Mouse (Mus musculus) liver, postnatal 0 days (tissue): ENCODE measurements around the gene Ebf4. TPM values are rescaled to one million over a fixed set of nuclear protein-coding genes. Genes with fewer than 3 reads are reported as not detected.

ENCODE experiments used
- ATAC-seq: fragments of 200-750 bp; cut with Nextera tagmentation; 2 replicates; pipeline ENCODE4 v1.8.0; 2017; ENCODE audit warnings: mild to moderate bottlenecking, moderate library complexity
- DNase-seq: peaks from one replicate; pipeline ENCODE4 v3.0.0-alpha.2; 2016
- H3K27ac ChIP-seq: fragments of 300-500 bp; sonication (generic); 2 replicates; pipeline ENCODE4 v1.5.1; 2014; ENCODE audit warnings: antibody characterized with exemption, moderate library complexity, mild to moderate bottlenecking, low read depth
- H3K27me3 ChIP-seq: fragments of 300-500 bp; sonication (generic); 2 replicates; pipeline ENCODE4 v1.6.1; 2014; ENCODE audit warnings: low read length, control low read depth, mixed read lengths; ENCODE audit not compliant: insufficient read depth
- H3K36me3 ChIP-seq: fragments of 300-500 bp; sonication (generic); replicated peaks from 2 replicates; pipeline ENCODE4 v1.6.1; 2014; ENCODE audit warnings: mild to moderate bottlenecking, control low read depth, low read length, moderate library complexity, mixed read lengths; ENCODE audit not compliant: insufficient read depth
- H3K4me1 ChIP-seq: fragments of 300-500 bp; sonication (generic); 2 replicates; pipeline ENCODE4 v1.6.1; 2014; ENCODE audit warnings: antibody characterized with exemption, mild to moderate bottlenecking, control low read depth; ENCODE audit not compliant: insufficient read depth
- H3K4me2 ChIP-seq: fragments of 300-500 bp; sonication (generic); 2 replicates; pipeline ENCODE4 v1.6.1; 2014; ENCODE audit warnings: low read depth, mild to moderate bottlenecking, low read length, moderate library complexity, mixed read lengths
- H3K4me3 ChIP-seq: fragments of 300-500 bp; sonication (generic); 2 replicates; pipeline ENCODE4 v1.5.1; 2014; ENCODE audit warnings: low read depth, low read length
- H3K9ac ChIP-seq: fragments of 300-500 bp; sonication (generic); replicated peaks from 2 replicates; pipeline ENCODE4 v1.6.1; 2014; ENCODE audit warnings: mild to moderate bottlenecking, moderate library complexity
- H3K9me3 ChIP-seq: fragments of 300-500 bp; sonication (generic); 2 replicates; pipeline ENCODE4 v1.6.1; 2016; ENCODE audit warnings: mild to moderate bottlenecking, control low read depth, low read length, mixed read lengths
- CTCF ChIP-seq: sonication (generic); IDR thresholded peaks from 2 replicates; pipeline ENCODE4 v1.5.1; 2016; ENCODE audit warnings: antibody characterized with exemption, low read depth
- EP300 ChIP-seq: IDR thresholded peaks from 2 replicates; pipeline ENCODE4 v1.6.1; 2016; ENCODE audit warnings: antibody characterized with exemption, low read depth, mild to moderate bottlenecking
- WGBS: fragments of 180-500 bp; shearing (Covaris S2); extraction: QIAGEN DNeasy Blood & Tissue Kit; methylation state at CpG from one replicate; pipeline ENCODE4 v1.1.7; 2014; ENCODE audit not compliant: insufficient replicate concordance; 5-methylcytosine and 5-hydroxymethylcytosine counted together
- polyA plus RNA-seq: library from polyadenylated mRNA; unstranded; fragments of >200 nt; fragmentation: Nextera tagmentation; extraction: Ambion mirVana; gene quantifications from 2 replicates; pipeline ENCODE4 v1.2.1, GENCODE M21; 2015

Ebf4 gene
- polyA plus RNA-seq, 1 experiment from 2014 or later, result 0.11 TPM

DNA sequence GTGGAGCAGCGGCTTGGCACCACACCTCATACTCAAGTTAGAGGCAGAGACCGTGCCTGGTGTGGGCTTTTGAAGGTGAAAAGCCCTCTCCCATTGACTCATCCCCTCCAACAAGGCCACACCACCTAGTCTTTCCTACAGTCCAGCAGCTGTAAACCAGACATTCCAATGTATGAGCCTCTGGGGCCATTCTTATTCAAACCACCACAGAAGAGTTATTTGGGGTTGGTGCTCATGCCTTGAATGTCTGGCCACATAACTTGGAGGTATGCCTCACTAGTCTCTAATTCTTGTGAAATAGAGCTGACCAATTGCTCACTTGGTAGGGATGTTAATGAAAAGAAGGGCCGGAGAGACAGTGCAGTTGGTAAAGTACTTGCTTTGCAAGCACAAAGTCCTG is 55.4 kb downstream of the Ebf4 start:
- no peak overlapping the region for H3K9ac ChIP-seq
- ATAC-seq (no peak), DNase-seq (no peak)
- H3K4me2 ChIP-seq, result no peak overlapping the region
- no peak overlapping the region for H3K27ac ChIP-seq
- H3K27me3 ChIP-seq, result no peaks in the 10 kb centered on the region
- no peaks in the 10 kb centered on the region for H3K36me3 ChIP-seq
- H3K4me3 ChIP-seq, result no peak overlapping the region
- no peaks in the 10 kb centered on the region for H3K9me3 ChIP-seq
- 79% methylated on average over 3 of the region's 3 CpGs for WGBS
- no peaks in the 10 kb centered on the region for H3K4me1 ChIP-seq
- TF ChIP-seq CTCF, result no peak
- TF ChIP-seq EP300, result no peak

DNA sequence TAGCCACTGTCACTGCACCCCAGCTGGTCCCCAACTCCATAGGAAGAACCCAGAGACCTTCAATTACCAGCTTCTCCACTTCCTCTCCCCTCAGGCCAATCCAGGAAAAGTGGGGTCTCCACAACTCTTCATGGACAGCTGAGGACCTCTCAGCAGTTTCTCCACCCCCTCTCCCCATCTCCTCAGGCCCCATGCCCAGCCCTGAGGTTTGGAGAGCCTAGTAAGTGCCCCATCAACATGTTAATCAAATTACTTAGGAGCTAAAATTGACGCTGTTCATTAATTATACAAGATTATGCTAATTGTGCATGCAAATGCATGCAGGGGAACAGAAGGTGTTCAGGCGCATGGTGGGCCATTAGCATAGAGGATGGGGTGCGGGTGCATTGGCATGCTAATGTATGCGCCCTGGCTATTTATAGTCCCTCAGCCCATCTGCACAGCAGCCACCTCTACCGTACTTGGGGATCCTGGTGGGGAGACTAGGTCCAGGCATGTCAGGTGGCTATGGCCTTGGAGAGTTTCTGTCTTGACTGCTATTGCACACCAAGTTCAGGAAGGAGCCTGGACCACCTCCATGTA is 56.9 kb downstream of the Ebf4 start:
- no peaks in the 10 kb centered on the region for H3K36me3 ChIP-seq
- no peaks in the 10 kb centered on the region for H3K9me3 ChIP-seq
- no peaks in the 10 kb centered on the region for H3K27me3 ChIP-seq
- 46% methylated on average over 5 of the region's 5 CpGs for WGBS
- H3K4me2 ChIP-seq, result no peak overlapping the region
- no peak overlapping the region for H3K9ac ChIP-seq
- ATAC-seq (no peak), DNase-seq (no peak)
- no peak overlapping the region for H3K27ac ChIP-seq
- H3K4me1 ChIP-seq, result no peaks in the 10 kb centered on the region
- TF ChIP-seq CTCF, result no peak
- H3K4me3 ChIP-seq, result no peak overlapping the region

DNA sequence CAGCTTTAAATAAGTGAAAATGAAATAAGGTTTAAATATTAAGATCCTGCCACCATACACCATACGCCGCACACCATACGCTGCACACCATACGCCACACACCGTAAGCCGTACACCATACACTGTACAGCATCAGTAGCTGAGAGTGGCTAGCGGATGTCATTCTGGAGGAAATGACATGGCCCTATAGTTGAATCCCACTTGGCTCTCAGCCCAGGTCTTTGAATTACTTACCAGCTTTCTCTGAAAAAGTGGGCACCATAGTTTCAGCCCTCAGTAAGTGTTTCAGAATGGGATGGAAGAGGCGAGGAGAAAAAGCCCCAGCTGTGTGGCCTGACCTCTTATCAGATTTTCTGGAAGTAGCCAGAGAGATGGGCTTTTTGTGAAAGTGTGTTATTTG is 58.4 kb downstream of the Ebf4 start:
- DNase-seq (no peak), ATAC-seq (no peak)
- H3K27ac ChIP-seq, result no peak overlapping the region

GRCm38 (mm10) chr2:130353889-130354288 is 58.9 kb downstream of the Ebf4 start:
- H3K36me3 ChIP-seq, result no peaks in the 10 kb centered on the region
- H3K9ac ChIP-seq, result no peak overlapping the region
- WGBS, result 65% methylated on average over 3 of the region's 3 CpGs
- H3K27me3 ChIP-seq, result peaks cover 10% of the 10 kb centered on the region; the same call in 1 of the 2 replicates
- H3K4me3 ChIP-seq, result no peak overlapping the region
- H3K4me2 ChIP-seq, result no peak overlapping the region
- ATAC-seq, result no peak
- TF ChIP-seq CTCF (no peak), EP300 (no peak)
- H3K9me3 ChIP-seq, result no peaks in the 10 kb centered on the region
- no peak for DNase-seq
- H3K4me1 ChIP-seq, result no peaks in the 10 kb centered on the region
- no peak overlapping the region for H3K27ac ChIP-seq

More for the DNA sequence above, 58.4 kb downstream of the Ebf4 start:
- no peaks in the 10 kb centered on the region for H3K36me3 ChIP-seq
- H3K27me3 ChIP-seq, result peaks cover 7% of the 10 kb centered on the region; the same call in 1 of the 2 replicates
- no peaks in the 10 kb centered on the region for H3K4me1 ChIP-seq
- H3K9me3 ChIP-seq, result no peaks in the 10 kb centered on the region
- TF ChIP-seq CTCF (no peak), EP300 (no peak)
- no peak overlapping the region for H3K4me3 ChIP-seq
- H3K4me2 ChIP-seq, result no peak overlapping the region
- no peak overlapping the region for H3K9ac ChIP-seq
- 85% methylated on average over 8 of the region's 8 CpGs for WGBS

DNA sequence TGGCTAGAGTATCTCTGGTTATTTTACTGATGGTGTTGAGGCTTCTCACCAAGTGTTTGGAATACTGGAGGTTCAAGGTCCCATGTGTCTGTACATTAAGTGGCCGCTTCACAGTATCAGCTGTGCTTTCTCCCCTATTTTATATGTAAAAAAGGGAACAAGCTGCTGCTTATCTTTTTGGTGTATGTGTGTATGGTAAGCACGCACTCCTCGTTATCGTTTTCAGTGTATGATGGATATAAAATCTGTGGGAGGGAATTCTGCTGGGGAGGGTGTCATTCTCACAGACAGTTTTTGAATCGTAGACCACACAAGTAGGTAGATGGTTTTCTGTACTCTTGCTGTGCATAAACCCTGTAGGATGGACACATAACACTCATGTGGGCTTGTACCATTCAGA is 62.6 kb downstream of the Ebf4 start:
- no peak overlapping the region for H3K4me3 ChIP-seq
- H3K27ac ChIP-seq, result no peak overlapping the region
- ATAC-seq, result no peak
- 64% methylated on average over 5 of the region's 5 CpGs for WGBS
- H3K4me2 ChIP-seq, result no peak overlapping the region
- peaks cover 43% of the 10 kb centered on the region for H3K27me3 ChIP-seq
- no peaks in the 10 kb centered on the region for H3K4me1 ChIP-seq
- H3K9me3 ChIP-seq, result no peaks in the 10 kb centered on the region
- H3K9ac ChIP-seq, result no peak overlapping the region
- no peak for TF ChIP-seq CTCF
- TF ChIP-seq EP300, result no peak
- H3K36me3 ChIP-seq, result no peaks in the 10 kb centered on the region
- DNase-seq, result no peak

DNA sequence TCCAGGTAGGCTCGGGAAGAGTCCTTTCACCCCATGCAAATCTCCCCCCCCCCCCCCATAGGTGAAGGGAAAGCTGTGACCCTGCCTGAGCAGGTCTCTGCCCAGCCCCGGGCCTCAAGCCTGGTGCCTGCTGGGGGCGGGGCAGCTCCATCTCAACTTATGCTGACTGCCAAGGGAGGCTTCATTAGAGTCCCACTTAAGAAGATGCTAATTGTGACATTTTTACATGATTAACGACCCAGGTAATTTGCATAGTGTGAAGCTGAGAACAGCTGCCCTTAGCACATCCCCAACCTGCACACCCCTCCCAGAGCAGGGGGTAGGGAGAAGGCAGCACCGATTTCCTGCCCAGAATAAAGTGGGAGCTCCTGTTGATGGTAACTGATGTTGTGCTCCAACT is 63.9 kb downstream of the Ebf4 start:
- Histone ChIP-seq H3K27ac (no peak overlapping the region), H3K36me3 (no peaks in the 10 kb centered on the region), H3K27me3 (peaks cover 56% of the 10 kb centered on the region), H3K4me1 (no peaks in the 10 kb centered on the region), H3K4me3 (no peak overlapping the region), H3K4me2 (no peak overlapping the region), H3K9me3 (no peaks in the 10 kb centered on the region), H3K9ac (no peak overlapping the region)
- no peak for ATAC-seq
- TF ChIP-seq EP300 (no peak), CTCF (no peak)
- 11% methylated on average over 5 of the region's 5 CpGs for WGBS
- DNase-seq, result no peak
